Mouse (Mus musculus) Patski (cell line): Measurements from ENCODE around the gene Pycr1. TPM values are rescaled to one million over a fixed set of nuclear protein-coding genes. Genes with fewer than 3 reads are reported as not detected.

Source experiments
- ATAC-seq: fragments of 100-300 bp; one replicate; pipeline ENCODE4 v1.8.0; 2021
- CTCF ChIA-PET: fragments of 350-600 bp; sonication (Branson Sonifier 250); formaldehyde crosslinking; loops from one replicate; lab custom pipeline; 2022; ENCODE audit warnings: inconsistent platforms; lab: Charles Lee
- POLR2A ChIA-PET: fragments of 350-600 bp; sonication (Branson Sonifier 250); formaldehyde crosslinking; loops from one replicate; lab custom pipeline; 2022; ENCODE audit warnings: antibody characterized with exemption, inconsistent platforms; lab: Charles Lee
- DNase-seq: peaks from one replicate; pipeline ENCODE4 v3.0.0-alpha.2; 2011; ENCODE audit warnings: low read depth, low spot score
- H3K27me3 ChIP-seq: fragments of 371-371 bp; one replicate; pipeline ENCODE4 v1.5.1; 2021
- CTCF ChIP-seq: fragments of 100-300 bp; IDR thresholded peaks from one replicate; pipeline ENCODE4 v1.5.1; 2021
- in situ Hi-C: fragments of 300-500 bp; cut with MboI; formaldehyde crosslinking; loops from 3 replicates; pipeline ENCODE4 v1.11.1; 2018; ENCODE audit warnings: low pct_unique_long_range_greater_than_20kb, mixed read lengths
- polyA plus RNA-seq: library from polyadenylated mRNA; unstranded; gene quantifications from one replicate; pipeline ENCODE4 v1.2.3, GENCODE M21; 2021

Gene Pycr1
- polyA plus RNA-seq, 1 experiment from 2014 or later, result 6.7 TPM

GRCm38 (mm10) chr11:120609250-120609649, 34.3 kb downstream of the Pycr1 start:
- no peaks in the 10 kb centered on the region for H3K27me3 ChIP-seq
- no peak for DNase-seq
- ATAC-seq, result no peak
- POLR2A ChIA-PET, result interaction anchor here (0.7 kb wide), 1 partner anchor 109 kb away, joined by 3 read pairs; no protein-coding TSS in a partner anchor
- TF ChIP-seq CTCF, result no peak
- CTCF ChIA-PET, result no interaction called here
- in situ Hi-C loops, result no loop called here

DNA sequence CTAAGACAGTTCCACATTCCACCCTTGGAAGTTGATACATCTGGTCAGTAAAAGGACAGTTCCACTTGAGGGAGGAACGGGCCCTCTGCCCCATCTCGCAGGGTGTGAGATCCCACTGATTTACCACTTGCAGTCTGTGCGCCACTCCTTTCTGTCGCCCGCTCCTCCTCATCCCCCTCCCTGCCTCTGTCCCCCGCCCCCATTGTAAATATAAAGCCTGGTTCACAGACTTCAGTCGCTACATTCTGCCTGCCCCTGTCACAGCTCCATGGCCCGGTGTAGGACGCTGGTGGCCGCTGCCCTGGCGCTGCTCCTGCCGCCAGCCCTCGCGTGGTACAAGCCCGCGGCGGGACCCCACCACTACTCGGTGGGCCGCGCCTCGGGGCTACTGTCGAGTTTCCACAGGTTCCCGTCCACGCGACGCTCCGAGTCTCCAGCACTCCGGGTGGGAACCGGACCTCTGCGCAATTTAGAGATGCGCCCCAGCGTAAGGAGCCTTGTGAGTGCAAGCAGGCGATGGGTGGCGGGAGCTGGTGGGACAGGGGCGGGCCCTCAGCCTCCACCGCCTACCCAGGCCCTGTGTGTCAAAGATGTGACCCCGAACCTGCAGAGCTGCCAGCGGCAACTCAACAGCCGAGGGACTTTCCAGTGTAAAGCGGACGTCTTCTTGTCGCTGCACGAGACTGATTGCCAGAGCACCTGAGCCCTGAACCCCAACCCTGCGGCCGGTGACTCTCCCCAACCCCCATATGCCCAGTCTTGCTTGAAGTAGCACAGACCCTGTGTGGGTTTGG, 35.1 kb downstream of the Pycr1 start, which contains the start of gene Npb:
Gene Npb, plus strand, starts transcription at position 237 of the 794 bp plus-strand sequence.
- CTCF ChIA-PET, result no interaction called here
- ATAC-seq, result no peak

DNA sequence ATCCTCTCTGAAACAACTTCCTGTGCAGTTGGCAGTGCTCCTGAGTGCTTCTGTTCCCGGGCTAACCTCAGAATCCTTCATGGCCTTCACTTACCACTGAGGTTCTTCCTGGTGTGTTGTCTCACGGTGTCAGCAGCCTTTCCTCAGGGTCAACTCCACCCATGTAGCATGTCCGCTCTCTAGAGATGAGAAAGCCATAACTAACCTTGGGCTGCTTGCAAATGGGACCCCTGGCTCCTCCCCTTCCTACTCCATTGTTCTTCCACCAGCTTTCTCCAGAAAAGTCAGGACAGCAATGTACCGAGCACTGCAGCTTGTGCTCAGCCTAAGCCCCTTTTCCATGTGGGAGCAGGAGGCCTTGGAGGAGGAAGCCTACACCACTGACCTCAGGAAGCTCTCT, 36.8 kb downstream of the Pycr1 start:
- ChIA-PET CTCF (interaction anchor here (1.3 kb wide), 1 partner anchor 27 kb away, joined by 3 read pairs; no protein-coding TSS in a partner anchor), POLR2A (no interaction called here)
- ATAC-seq (no peak), DNase-seq (no peak)
- in situ Hi-C loops, result no loop called here
- no peaks in the 10 kb centered on the region for H3K27me3 ChIP-seq
- TF ChIP-seq CTCF, result no peak

More for the DNA sequence above, 35.1 kb downstream of the Pycr1 start, which contains the start of gene Npb:
- H3K27me3 ChIP-seq, result no peaks in the 10 kb centered on the region
- DNase-seq, result no peak
- no peak for TF ChIP-seq CTCF
- in situ Hi-C loops, result no loop called here
- POLR2A ChIA-PET, result no interaction called here

DNA sequence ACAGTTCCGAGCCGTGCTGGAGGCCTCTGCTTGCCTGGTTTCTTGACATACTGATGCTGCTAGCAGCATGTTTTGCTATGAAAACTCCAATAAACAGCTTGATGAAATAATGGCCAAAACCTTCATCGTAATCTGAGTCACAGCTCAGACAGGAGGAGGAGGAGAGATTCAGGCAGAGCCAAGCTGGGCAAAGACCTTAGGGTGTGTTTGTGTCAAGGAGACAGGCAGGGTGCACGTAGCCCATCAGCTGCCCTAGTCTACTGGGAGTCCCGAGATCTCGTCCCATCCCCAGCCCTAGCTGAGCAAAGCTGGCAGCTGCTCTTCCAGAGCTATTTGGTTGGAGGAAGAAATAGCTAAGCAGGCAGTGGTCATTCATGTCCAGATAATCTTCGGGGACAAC, 37.9 kb downstream of the Pycr1 start:
- in situ Hi-C loops, result no loop called here
- ATAC-seq, result no peak
- no peaks in the 10 kb centered on the region for H3K27me3 ChIP-seq
- TF ChIP-seq CTCF, result no peak
- ChIA-PET CTCF (interaction anchor here (1.3 kb wide), 1 partner anchor 26 kb away, joined by 3 read pairs; no protein-coding TSS in a partner anchor), POLR2A (interaction anchor here (0.5 kb wide), 1 partner anchor 139 kb away, joined by 3 read pairs; no protein-coding TSS in a partner anchor)
- no peak for DNase-seq

DNA sequence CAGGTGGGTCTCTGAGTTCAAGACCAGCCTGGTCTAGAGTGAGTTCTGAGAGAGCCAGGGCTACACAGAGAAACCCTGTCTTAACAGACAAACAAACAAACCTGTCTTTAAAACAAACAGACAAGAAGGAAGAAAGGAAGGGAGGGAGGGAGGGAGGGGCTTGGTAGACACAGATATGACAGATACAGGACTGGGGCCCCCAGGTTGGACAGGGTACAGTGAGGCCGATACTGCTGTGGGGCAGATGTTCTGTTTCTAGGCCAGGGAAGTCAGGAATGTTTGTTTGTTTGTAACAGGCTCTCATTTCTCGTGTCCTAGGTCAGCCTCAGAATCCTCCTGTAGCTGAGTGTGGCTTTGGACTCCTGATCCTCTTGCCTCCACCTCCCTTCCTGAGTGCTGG, 40.0 kb downstream of the Pycr1 start:
- ChIA-PET CTCF (no interaction called here), POLR2A (no interaction called here)
- no peaks in the 10 kb centered on the region for H3K27me3 ChIP-seq
- ATAC-seq, result no peak
- in situ Hi-C loops, result no loop called here
- TF ChIP-seq CTCF, result no peak
- no peak for DNase-seq

DNA sequence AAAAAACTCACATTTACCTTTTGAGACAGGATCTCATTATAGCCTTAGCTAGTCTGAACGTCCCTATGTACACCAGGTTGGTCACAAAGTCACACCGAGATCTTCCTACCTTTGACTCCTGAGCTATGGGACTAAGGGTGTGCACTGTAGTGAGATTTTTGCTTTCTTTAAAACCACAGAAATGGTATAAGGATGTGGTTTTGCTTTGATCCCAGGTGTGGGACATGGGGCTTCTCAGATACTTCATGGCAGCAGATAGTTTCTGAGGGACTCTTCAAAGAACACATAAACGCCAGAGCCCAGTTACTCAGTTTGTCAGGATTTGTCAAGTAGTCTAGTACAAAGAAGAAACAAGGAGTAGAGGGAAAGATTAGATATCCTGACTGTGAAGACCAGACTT, 42.9 kb downstream of the Pycr1 start:
- POLR2A ChIA-PET, result interaction anchor here (0.5 kb wide), 1 partner anchor 418 kb away, joined by 3 read pairs; no protein-coding TSS in a partner anchor
- ATAC-seq (no peak), DNase-seq (no peak)
- no peaks in the 10 kb centered on the region for H3K27me3 ChIP-seq
- CTCF ChIA-PET, result interaction anchor here (1.1 kb wide), 1 partner anchor 24 kb away, joined by 3 read pairs; no protein-coding TSS in a partner anchor
- TF ChIP-seq CTCF, result no peak
- in situ Hi-C loops, result no loop called here

DNA sequence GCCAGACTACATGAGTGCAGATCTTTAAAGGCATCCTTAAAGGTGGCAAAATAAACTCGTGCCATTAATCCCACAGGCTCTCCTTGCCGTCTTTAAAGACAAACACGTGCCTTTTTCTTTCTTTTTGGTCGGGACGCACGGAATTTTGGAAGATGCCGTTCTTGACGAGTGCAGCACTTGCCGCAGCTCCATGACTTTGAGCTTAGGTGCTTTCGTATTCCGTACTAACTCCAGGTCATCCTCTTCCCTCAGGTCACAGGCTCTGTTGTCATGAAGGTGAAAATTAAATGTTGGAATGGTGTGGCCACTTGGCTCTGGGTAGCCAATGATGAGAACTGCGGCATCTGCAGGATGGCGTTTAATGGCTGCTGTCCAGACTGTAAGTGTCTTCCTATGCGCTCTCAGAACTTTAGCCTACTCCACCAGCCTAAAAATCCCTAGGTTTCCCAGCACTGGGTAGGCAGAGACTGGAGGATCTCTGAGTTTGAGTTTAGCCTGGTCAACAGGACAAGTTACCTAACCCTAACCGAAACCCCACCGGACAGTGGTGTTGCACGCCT, 44.5 kb downstream of the Pycr1 start:
- ATAC-seq, result no peak
- H3K27me3 ChIP-seq, result no peaks in the 10 kb centered on the region
- ChIA-PET POLR2A (interaction anchor here (0.6 to 0.9 kb wide), 2 partner anchors 11 to 32 kb away, joined by 3 read pairs; no protein-coding TSS in a partner anchor), CTCF (no interaction called here)
- DNase-seq, result no peak
- in situ Hi-C loops, result no loop called here
- TF ChIP-seq CTCF, result no peak

DNA sequence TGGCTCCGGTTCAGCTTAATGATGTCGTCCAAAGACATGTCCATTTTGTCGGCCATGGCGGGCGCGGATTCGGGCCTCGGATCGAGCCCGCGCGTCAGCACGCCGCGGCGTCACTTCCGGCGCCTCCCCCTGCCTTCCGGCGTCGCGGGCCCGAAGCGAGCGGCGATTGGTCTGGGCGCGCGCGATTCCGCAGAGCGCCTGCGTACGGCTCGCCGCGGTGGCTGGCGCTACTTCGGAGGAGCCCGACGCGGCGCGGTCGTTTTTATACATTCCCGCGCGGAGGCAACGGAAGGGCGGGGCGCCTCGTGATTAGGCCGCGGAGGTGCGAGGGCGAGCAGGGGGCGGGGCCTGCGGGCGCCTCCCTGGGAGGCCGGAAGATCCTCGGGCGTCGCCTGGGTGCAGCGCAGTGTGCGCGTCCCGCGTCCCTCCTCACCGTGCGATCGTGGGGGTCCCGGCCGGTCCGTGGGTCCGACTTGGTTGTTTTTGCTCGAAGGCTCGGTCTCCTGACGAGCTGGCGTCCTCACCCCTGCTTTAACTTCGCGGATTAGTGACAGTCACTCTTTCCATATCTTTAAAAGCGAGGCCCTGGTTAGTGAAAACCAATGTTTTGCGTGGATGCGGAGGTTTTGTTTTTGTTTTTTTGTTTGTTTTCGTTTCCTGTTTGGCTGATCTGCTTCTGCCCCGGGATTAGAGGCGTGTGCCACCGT, 45.1 kb downstream of the Pycr1 start, which contains the start of the genes Alyref and Anapc11:
Gene Alyref, minus strand, starts transcription at position 83 of the 707 bp plus-strand sequence.
Gene Anapc11, plus strand, starts transcription at position 139 of the 707 bp plus-strand sequence.
- H3K27me3 ChIP-seq, result no peaks in the 10 kb centered on the region
- ChIA-PET CTCF (interaction anchor here (1.3 kb wide), 1 partner anchor 16 kb away, joined by 3 read pairs; no protein-coding TSS in a partner anchor), POLR2A (interaction anchor here (0.6 to 0.9 kb wide), 2 partner anchors 10 to 32 kb away, joined by 3 read pairs; no protein-coding TSS in a partner anchor)
- TF ChIP-seq CTCF, result no peak
- peak; percentile 72 for DNase-seq
- peak; percentile 92 for ATAC-seq
- in situ Hi-C loops, result no loop called here

DNA sequence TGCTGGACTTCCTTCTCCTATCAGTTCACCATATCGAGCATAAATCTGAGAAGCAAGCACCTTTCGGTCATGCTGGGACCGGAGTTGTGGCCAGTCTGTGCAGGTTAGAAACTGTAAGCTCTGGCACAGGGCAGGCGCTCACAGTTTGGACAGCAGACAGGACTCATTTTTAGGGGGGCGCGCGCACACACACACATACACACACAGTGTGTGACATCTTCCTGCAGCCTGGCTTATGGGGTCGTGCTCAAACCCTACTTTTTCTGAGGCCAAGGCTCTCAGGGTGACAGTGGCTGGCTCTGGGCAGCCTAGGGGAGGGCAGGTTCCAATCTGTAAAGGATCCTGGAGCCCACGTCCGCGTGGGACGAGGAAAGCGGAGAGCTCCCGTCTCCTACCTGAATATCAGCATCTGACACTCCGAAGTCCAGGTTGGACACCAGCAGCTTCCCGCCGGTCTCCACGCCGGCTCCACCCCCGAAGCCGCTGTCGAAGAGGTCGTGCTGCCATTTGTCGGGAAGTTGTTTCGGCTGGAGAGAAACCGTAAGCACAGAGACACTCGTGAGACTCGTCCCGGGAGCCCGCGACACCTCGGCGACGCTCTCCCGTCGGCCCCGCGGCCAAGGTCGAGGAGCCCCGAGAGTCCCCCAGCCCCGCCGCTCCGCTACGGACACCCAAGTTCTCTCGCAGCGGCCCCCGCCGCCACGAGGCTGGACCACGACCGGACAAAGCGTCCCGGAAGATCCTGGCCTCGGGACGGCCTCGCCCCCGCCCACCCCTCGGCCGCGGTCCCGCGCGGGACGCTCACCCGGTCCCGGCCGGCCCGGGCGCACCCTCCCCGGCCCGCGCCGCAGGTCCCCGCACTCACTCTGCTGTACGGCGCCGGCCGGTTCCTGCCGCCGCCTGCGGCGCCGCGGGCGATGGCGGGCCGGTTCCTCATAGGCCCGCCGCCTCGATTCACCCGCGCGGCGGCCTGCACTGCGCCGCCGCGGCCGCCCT, 46.0 kb downstream of the Pycr1 start:
- POLR2A ChIA-PET, result interaction anchor here (0.6 to 1.1 kb wide), 3 partner anchors 17 to 114 kb away, joined by 3 read pairs; partner anchors contain the start of gene Mrpl12
- DNase-seq, result no peak

More for the DNA sequence above, 46.0 kb downstream of the Pycr1 start:
- CTCF ChIA-PET, result interaction anchor here (1.3 kb wide), 1 partner anchor 15 kb away, joined by 3 read pairs; no protein-coding TSS in a partner anchor
- no peaks in the 10 kb centered on the region for H3K27me3 ChIP-seq
- peak; percentile 22 for ATAC-seq
- in situ Hi-C loops, result no loop called here
- no peak for TF ChIP-seq CTCF
